Mouse (Mus musculus): Measurements from ENCODE around the gene Itsn1. TPM values are rescaled to one million over a fixed set of nuclear protein-coding genes. Genes with fewer than 3 reads are reported as not detected.

The Itsn1 gene
- total and polyA plus RNA-seq, 2 experiments from 2014 or later, result 11.9 to 64.7 TPM

GRCm38 (mm10) chr16:91770662-91771061, 41.6 kb downstream of the Itsn1 start:
- WGBS, result 59% methylated on average over 5 of the region's 5 CpGs
- Histone ChIP-seq H3K36me3 (replicated peaks; ENCODE audit: control insufficient read depth, insufficient read depth, low read length) (no peaks in the 10 kb centered on the region), H3K9ac (replicated peaks; ENCODE audit: low read depth, low read length) (no peak overlapping the region), H3K4me1 (ENCODE audit: control insufficient read depth, insufficient read depth) (peaks cover 22% of the 10 kb centered on the region), H3K27me3 (ENCODE audit: control insufficient read depth, insufficient read depth, low read length) (no peaks in the 10 kb centered on the region), H3K9me3 (replicated peaks; ENCODE audit: control insufficient read depth, low read length) (no peaks in the 10 kb centered on the region), H3K4me3 (ENCODE audit: low read depth, low read length) (no peak overlapping the region), H3K4me2 (ENCODE audit: low read depth, low read length) (no peak overlapping the region), H3K27ac (ENCODE audit: low read depth) (0 out of 2 replicates have a peak overlapping the region, but pooled peaks have one; percentile 2)
- TF ChIP-seq EP300 (IDR thresholded peaks at IDR 0.05; ENCODE audit: low read depth) (no peak), CTCF (IDR thresholded peaks at IDR 0.05; ENCODE audit: low read depth) (no peak)
- ATAC-seq (ENCODE audit: insufficient read depth, low read depth), result no peak
- DNase-seq (ENCODE audit: low spot score), result no peak

GRCm38 (mm10) chr16:91771334-91771733, 42.3 kb downstream of the Itsn1 start:
- WGBS, result 61% methylated on average over 6 of the region's 6 CpGs
- peaks cover 20% of the 10 kb centered on the region for H3K4me1 ChIP-seq (ENCODE audit: control insufficient read depth, insufficient read depth)

GRCm38 (mm10) chr16:91772586-91772985, 43.5 kb downstream of the Itsn1 start:
- TF ChIP-seq EP300 (IDR thresholded peaks at IDR 0.05; ENCODE audit: low read depth) (no peak), CTCF (IDR thresholded peaks at IDR 0.05; ENCODE audit: low read depth) (no peak)
- H3K36me3 ChIP-seq (replicated peaks; ENCODE audit: control insufficient read depth, insufficient read depth, low read length), result no peaks in the 10 kb centered on the region
- WGBS, result 81% methylated on average over 7 of the region's 7 CpGs
- no peaks in the 10 kb centered on the region for H3K27me3 ChIP-seq (ENCODE audit: control insufficient read depth, insufficient read depth, low read length)
- no peaks in the 10 kb centered on the region for H3K9me3 ChIP-seq (replicated peaks; ENCODE audit: control insufficient read depth, low read length)
- H3K4me3 ChIP-seq (ENCODE audit: low read depth, low read length), result no peak overlapping the region
- no peak overlapping the region for H3K9ac ChIP-seq (replicated peaks; ENCODE audit: low read depth, low read length)
- DNase-seq (ENCODE audit: low spot score) (no peak), ATAC-seq (ENCODE audit: insufficient read depth, low read depth) (no peak)
- no peak overlapping the region for H3K4me2 ChIP-seq (ENCODE audit: low read depth, low read length)
- no peak overlapping the region for H3K27ac ChIP-seq (ENCODE audit: low read depth)
- H3K4me1 ChIP-seq (ENCODE audit: control insufficient read depth, insufficient read depth), result peaks cover 15% of the 10 kb centered on the region

More at GRCm38 (mm10) chr16:91771334-91771733, 42.3 kb downstream of the Itsn1 start:
- Histone ChIP-seq H3K4me3 (ENCODE audit: low read depth, low read length) (no peak overlapping the region), H3K4me2 (ENCODE audit: low read depth, low read length) (no peak overlapping the region), H3K27ac (ENCODE audit: low read depth) (no peak overlapping the region), H3K9ac (replicated peaks; ENCODE audit: low read depth, low read length) (no peak overlapping the region), H3K27me3 (ENCODE audit: control insufficient read depth, insufficient read depth, low read length) (no peaks in the 10 kb centered on the region), H3K9me3 (replicated peaks; ENCODE audit: control insufficient read depth, low read length) (no peaks in the 10 kb centered on the region), H3K36me3 (replicated peaks; ENCODE audit: control insufficient read depth, insufficient read depth, low read length) (no peaks in the 10 kb centered on the region)
- DNase-seq (ENCODE audit: low spot score), result no peak
- TF ChIP-seq EP300 (IDR thresholded peaks at IDR 0.05; ENCODE audit: low read depth) (no peak), CTCF (IDR thresholded peaks at IDR 0.05; ENCODE audit: low read depth) (no peak)
- ATAC-seq (ENCODE audit: insufficient read depth, low read depth), result no peak

GRCm38 (mm10) chr16:91779576-91779975, 50.5 kb downstream of the Itsn1 start:
- DNase-seq (ENCODE audit: low spot score) (no peak), ATAC-seq (ENCODE audit: insufficient read depth, low read depth) (no peak)
- TF ChIP-seq EP300 (IDR thresholded peaks at IDR 0.05; ENCODE audit: low read depth) (no peak), CTCF (IDR thresholded peaks at IDR 0.05; ENCODE audit: low read depth) (no peak)
- no peaks in the 10 kb centered on the region for H3K4me1 ChIP-seq (ENCODE audit: control insufficient read depth, insufficient read depth)
- no peak overlapping the region for H3K27ac ChIP-seq (ENCODE audit: low read depth)
- no peak overlapping the region for H3K9ac ChIP-seq (replicated peaks; ENCODE audit: low read depth, low read length)
- no peak overlapping the region for H3K4me3 ChIP-seq (ENCODE audit: low read depth, low read length)
- H3K27me3 ChIP-seq (ENCODE audit: control insufficient read depth, insufficient read depth, low read length), result no peaks in the 10 kb centered on the region
- WGBS, result 73% methylated on average over 10 of the region's 10 CpGs
- no peaks in the 10 kb centered on the region for H3K9me3 ChIP-seq (replicated peaks; ENCODE audit: control insufficient read depth, low read length)
- no peak overlapping the region for H3K4me2 ChIP-seq (ENCODE audit: low read depth, low read length)
- H3K36me3 ChIP-seq (replicated peaks; ENCODE audit: control insufficient read depth, insufficient read depth, low read length), result peaks cover 12% of the 10 kb centered on the region; the same call in 1 of the 2 replicates

GRCm38 (mm10) chr16:91780151-91780550, 51.1 kb downstream of the Itsn1 start:
- WGBS, result 81% methylated on average over 7 of the region's 7 CpGs
- H3K4me1 ChIP-seq (ENCODE audit: control insufficient read depth, insufficient read depth), result no peaks in the 10 kb centered on the region
- H3K4me2 ChIP-seq (ENCODE audit: low read depth, low read length), result no peak overlapping the region
- no peak overlapping the region for H3K9ac ChIP-seq (replicated peaks; ENCODE audit: low read depth, low read length)
- no peaks in the 10 kb centered on the region for H3K9me3 ChIP-seq (replicated peaks; ENCODE audit: control insufficient read depth, low read length)
- no peak overlapping the region for H3K4me3 ChIP-seq (ENCODE audit: low read depth, low read length)
- H3K27ac ChIP-seq (ENCODE audit: low read depth), result no peak overlapping the region
- H3K36me3 ChIP-seq (replicated peaks; ENCODE audit: control insufficient read depth, insufficient read depth, low read length), result peaks cover 13% of the 10 kb centered on the region; the same call in 1 of the 2 replicates
- H3K27me3 ChIP-seq (ENCODE audit: control insufficient read depth, insufficient read depth, low read length), result no peaks in the 10 kb centered on the region
- ATAC-seq (ENCODE audit: insufficient read depth, low read depth) (no peak), DNase-seq (ENCODE audit: low spot score) (no peak)
- TF ChIP-seq CTCF (IDR thresholded peaks at IDR 0.05; ENCODE audit: low read depth), result no peak
- TF ChIP-seq EP300 (IDR thresholded peaks at IDR 0.05; ENCODE audit: low read depth), result no peak

- no peak overlapping the region for H3K4me3 ChIP-seq (ENCODE audit: low read depth, low read length)
- H3K9me3 ChIP-seq (replicated peaks; ENCODE audit: control insufficient read depth, low read length), result no peaks in the 10 kb centered on the region
- DNase-seq (ENCODE audit: low spot score), result no peak
- H3K4me2 ChIP-seq (ENCODE audit: low read depth, low read length), result no peak overlapping the region
- peaks cover 13% of the 10 kb centered on the region; the same call in 1 of the 2 replicates for H3K36me3 ChIP-seq (replicated peaks; ENCODE audit: control insufficient read depth, insufficient read depth, low read length)
- TF ChIP-seq EP300 (IDR thresholded peaks at IDR 0.05; ENCODE audit: low read depth), result no peak
- TF ChIP-seq CTCF (IDR thresholded peaks at IDR 0.05; ENCODE audit: low read depth), result no peak
- H3K27ac ChIP-seq (ENCODE audit: low read depth), result no peak overlapping the region
- ATAC-seq (ENCODE audit: insufficient read depth, low read depth), result no peak
- H3K4me1 ChIP-seq (ENCODE audit: control insufficient read depth, insufficient read depth), result no peaks in the 10 kb centered on the region
- H3K27me3 ChIP-seq (ENCODE audit: control insufficient read depth, insufficient read depth, low read length), result no peaks in the 10 kb centered on the region
- H3K9ac ChIP-seq (replicated peaks; ENCODE audit: low read depth, low read length), result no peak overlapping the region
- 76% methylated on average over 3 of the region's 3 CpGs for WGBS
Observed at GRCm38 (mm10) chr16:91780826-91781225, 51.7 kb downstream of the Itsn1 start.

All from heart, postnatal 0 days (tissue).